Mouse (Mus musculus): ENCODE measurements around the gene Gstp2. TPM values are rescaled to one million over a fixed set of nuclear protein-coding genes. Genes with fewer than 3 reads are reported as not detected.
A peak's percentile ranks its signal among the peaks of the same experiment; 100 is the strongest.
"Not testable (repeated sequence)": the region's sequence is repeated elsewhere in the genome, so short reads cannot be mapped to it uniquely, and the experiment has no call there.

Gene Gstp2
- polyA plus RNA-seq, 1 experiment from 2014 or later = 7.3 TPM

DNA sequence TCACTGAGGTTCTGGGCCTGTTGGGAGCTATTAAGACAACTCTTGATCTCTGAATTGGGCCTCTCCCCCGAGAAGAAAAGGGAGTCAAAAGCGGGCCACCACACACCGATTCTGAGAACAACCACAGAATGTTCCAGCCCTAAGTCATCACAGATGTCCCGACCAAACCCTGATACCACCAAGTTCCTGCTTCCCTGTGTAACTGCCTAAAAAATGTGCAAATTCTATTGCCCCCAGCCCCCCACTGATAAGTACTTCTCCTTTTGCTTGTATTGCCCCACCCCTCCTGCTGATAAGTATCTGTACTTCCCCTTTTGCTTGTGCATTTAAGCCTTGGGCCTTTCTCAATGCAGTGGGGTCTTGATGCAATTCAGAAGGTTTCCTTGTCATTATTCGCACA is 1.7 kb downstream of the Gstp2 start:
- not testable (repeated sequence) for H3K9ac ChIP-seq; H3K4me2 ChIP-seq; H3K27me3 ChIP-seq (replicated peaks); ATAC-seq; H3K9me3 ChIP-seq (replicated peaks); H3K36me3 ChIP-seq; H3K4me3 ChIP-seq
- 45% methylated on average over 5 of the region's 5 CpGs for WGBS (ENCODE audit: insufficient replicate concordance)
- peaks cover 42% of the 10 kb centered on the region for H3K4me1 ChIP-seq
- peak overlapping the region; percentile 57 for H3K27ac ChIP-seq

DNA sequence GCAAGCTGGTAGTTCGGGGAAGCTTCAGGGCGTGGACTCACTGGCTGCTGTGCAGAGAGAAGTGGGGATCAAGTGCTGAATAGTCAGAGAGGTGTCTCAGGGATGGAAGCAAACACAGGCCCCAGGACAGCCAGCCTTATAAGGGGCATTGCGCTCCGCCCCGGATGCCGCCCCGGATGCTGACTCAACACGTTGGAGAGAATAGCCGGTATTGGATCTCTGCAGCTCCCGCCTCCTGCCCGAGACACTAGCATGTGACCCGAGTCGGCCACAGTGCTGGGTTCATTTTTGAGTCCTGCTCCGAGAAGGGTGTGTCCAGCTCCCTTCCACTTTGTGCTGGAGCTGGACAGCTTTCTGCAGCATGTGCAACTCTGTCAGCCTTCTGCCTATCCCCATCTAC is 3.7 kb downstream of the Gstp2 start:
- no peaks in the 10 kb centered on the region for H3K27me3 ChIP-seq (replicated peaks)
- peaks cover 50% of the 10 kb centered on the region for H3K4me1 ChIP-seq
- H3K27ac ChIP-seq = no peak overlapping the region
- H3K4me2 ChIP-seq = no peak overlapping the region
- no peaks in the 10 kb centered on the region for H3K9me3 ChIP-seq (replicated peaks)
- no peak overlapping the region for H3K9ac ChIP-seq
- H3K36me3 ChIP-seq = no peaks in the 10 kb centered on the region
- no peak for ATAC-seq
- WGBS (ENCODE audit: insufficient replicate concordance) = 67% methylated on average over 14 of the region's 14 CpGs
- no peak overlapping the region for H3K4me3 ChIP-seq

DNA sequence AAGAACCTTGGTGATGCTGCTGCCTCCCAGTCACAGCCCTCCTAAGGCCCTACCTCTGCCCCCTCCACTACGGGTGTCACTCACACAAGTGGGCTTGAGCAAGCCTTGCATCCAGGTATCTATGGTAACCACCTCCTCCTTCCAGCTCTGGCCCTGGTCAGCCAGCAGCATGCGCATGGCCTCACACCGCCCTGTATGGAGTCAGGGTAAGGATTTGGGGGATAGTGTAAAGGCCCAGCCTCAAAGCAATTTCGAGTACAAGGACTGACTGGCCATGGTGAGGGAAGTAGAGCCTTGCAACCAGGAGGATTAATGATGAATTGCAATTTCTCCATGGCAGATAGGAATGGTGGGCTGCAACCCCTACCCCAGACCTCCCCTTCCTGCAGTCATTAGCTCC is 4.3 kb downstream of the Gstp2 start:
- 73% methylated on average over 4 of the region's 4 CpGs for WGBS (ENCODE audit: insufficient replicate concordance)
- not testable (repeated sequence) for H3K9me3 ChIP-seq (replicated peaks); H3K27ac ChIP-seq; H3K4me3 ChIP-seq; H3K4me2 ChIP-seq; ATAC-seq; H3K9ac ChIP-seq; H3K36me3 ChIP-seq; H3K27me3 ChIP-seq (replicated peaks)
- H3K4me1 ChIP-seq = peaks cover 47% of the 10 kb centered on the region

DNA sequence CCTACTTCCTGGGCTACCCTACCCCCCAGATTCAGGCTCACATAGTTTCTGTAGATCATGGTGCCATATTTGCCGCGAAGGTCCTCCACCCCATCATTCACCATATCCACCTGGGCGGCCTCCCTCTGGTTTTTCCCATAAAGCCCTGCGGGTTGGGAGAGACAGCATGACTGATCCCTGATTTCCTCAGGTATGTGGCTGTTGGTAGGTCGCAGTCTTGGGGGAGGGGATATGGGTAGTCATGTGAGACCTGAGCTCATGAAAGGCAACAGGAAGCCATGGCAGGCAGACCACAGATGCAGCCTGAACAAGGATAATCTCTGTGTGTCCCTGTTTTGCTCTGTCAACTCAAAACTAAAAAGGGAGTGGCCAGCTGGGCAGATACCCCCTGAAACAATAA is 4.9 kb downstream of the Gstp2 start:
- H3K36me3 ChIP-seq; ATAC-seq; H3K27ac ChIP-seq; H3K9me3 ChIP-seq (replicated peaks); H3K9ac ChIP-seq; H3K27me3 ChIP-seq (replicated peaks); H3K4me3 ChIP-seq; H3K4me2 ChIP-seq: not testable (repeated sequence)
- peaks cover 47% of the 10 kb centered on the region for H3K4me1 ChIP-seq
- 79% methylated on average over 5 of the region's 5 CpGs for WGBS (ENCODE audit: insufficient replicate concordance)

DNA sequence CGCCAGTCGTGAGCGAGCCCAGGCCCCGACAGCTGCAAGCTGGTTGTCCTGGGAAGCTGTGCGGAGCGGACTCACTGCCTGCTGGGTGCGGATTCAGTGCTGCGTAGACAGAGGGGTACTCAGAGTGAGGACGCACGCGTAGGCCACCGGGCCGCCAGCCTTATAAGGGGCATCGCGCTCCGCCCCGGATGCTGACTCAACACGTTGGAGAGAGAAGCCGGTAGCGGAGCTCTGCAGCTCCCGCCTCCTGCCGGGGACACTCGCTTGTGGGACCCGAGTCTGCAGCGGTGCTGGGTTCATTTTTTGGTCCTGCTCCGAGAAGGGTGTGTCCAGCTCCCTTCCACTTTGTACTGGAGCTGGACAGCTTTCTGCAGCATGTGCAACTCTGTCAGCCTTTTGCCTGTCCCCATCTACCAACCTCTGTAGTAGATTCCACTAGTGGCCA is 8.0 kb downstream of the Gstp2 start, which contains the start of gene Gstp1:
TSS of gene Gstp1 (minus strand) at position 198 of the 445 bp plus-strand sequence.
- peak; percentile 82 for ATAC-seq
- H3K9ac ChIP-seq = peak within 1 kb of the TSS; percentile 76
- under 1% methylated on average over 26 of the region's 26 CpGs for WGBS (ENCODE audit: insufficient replicate concordance)
- H3K4me3 ChIP-seq = peak within 1 kb of the TSS; percentile 68
- no peaks in the 10 kb centered on the region for H3K27me3 ChIP-seq (replicated peaks)
- no peaks in the 10 kb centered on the region for H3K9me3 ChIP-seq (replicated peaks)
- H3K4me2 ChIP-seq = peak within 1 kb of the TSS; percentile 79
- peaks cover 31% of the 10 kb centered on the region for H3K4me1 ChIP-seq
- H3K27ac ChIP-seq = peak within 1 kb of the TSS; percentile 74
- H3K36me3 ChIP-seq = peaks cover 10% of the 10 kb centered on the region

DNA sequence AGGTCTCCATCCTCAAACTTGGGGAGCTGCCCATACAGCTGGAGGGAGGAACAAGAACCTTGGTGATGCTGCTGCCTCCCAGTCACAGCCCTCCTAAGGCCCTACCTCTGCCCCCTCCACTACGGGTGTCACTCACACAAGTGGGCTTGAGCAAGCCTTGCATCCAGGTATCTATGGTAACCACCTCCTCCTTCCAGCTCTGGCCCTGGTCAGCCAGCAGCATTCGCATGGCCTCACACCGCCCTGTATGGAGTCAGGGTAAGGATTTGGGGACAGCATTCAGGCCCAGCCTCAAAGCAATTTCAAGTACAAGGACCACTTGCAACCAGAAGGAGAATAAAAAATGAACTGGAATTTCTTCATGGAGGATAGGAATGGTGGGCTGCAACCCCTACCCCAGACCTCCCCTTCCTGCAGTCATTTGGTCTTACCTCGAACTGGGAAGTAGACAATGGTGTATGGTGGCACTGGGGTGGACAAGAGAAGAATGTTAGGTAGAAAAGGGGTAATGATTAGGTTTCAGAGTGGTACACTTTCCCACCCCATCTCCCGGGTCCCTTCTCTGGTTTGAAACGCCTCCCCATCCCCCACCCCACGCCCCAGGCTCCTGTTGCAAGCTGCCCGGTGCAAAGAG is 8.6 kb downstream of the Gstp2 start:
- Histone ChIP-seq H3K9ac (peak overlapping the region; percentile 76), H3K4me1 (peaks cover 30% of the 10 kb centered on the region), H3K4me2 (peak overlapping the region; percentile 79), H3K27ac (peak overlapping the region; percentile 74), H3K4me3 (peak overlapping the region; percentile 68)
- 23% methylated on average over 7 of the region's 8 CpGs for WGBS (ENCODE audit: insufficient replicate concordance)
- H3K27me3 ChIP-seq (replicated peaks); H3K9me3 ChIP-seq (replicated peaks); H3K36me3 ChIP-seq: not testable (repeated sequence)
- ATAC-seq = peak; percentile 21

DNA sequence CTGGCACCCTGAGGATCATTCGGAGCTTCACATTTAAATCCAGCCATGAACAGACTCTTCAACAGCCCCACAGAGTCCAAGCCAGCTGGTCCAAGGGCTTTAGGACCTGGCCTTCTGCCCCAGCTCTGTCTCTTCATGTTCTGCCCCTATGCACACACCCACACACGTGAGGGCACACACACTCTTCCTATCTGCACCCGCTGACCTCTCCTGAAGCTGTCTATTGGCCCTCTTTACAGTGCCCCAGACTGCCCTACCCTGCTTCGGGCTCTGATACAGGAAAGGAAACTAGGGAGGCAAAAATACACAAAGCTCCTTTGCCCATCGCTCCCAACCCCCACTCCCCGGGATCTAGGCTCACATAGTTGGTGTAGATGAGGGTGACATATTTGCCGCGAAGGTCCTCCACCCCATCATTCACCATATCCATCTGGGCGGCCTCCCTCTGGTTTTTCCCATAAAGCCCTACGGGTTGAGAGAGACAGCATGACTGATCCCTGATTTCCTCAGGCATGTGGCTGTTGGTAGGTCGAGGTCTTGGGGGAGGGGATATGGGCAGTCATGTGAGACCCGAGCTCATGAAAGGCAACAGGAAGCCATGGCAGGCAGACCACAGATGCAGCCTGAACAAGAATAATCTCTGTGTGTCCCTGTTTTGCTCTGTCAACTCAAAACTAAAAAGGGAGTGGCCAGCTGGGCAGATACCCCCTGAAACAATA is 9.3 kb downstream of the Gstp2 start:
- Histone ChIP-seq H3K4me2 (peak overlapping the region; percentile 53), H3K36me3 (peaks cover 10% of the 10 kb centered on the region), H3K27ac (peak overlapping the region; percentile 34), H3K4me1 (peaks cover 25% of the 10 kb centered on the region), H3K9me3 (replicated peaks) (no peaks in the 10 kb centered on the region), H3K27me3 (replicated peaks) (no peaks in the 10 kb centered on the region), H3K4me3 (peak overlapping the region; percentile 20), H3K9ac (peak overlapping the region; percentile 48)
- ATAC-seq = no peak
- 59% methylated on average over 12 of the region's 12 CpGs for WGBS (ENCODE audit: insufficient replicate concordance)

DNA sequence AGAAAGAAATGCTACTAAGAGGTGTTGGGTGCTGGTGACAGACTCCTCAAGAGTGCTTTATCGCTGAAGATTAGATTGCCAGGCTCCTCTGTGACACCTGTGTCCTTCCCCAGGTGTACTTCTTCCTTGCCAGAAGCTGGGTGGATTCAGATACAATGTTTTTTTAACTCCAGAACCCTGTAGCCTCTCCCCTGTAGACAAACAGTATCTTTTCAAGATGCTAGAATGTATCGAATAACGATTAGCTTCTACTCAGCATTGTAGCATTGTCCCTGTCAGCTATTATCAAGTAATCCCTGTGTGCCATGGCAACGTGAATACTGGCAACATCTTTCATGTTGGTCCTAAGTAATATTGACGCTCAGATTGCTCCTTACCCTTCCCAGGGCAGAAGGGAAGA is 12.1 kb downstream of the Gstp2 start:
- Histone ChIP-seq H3K4me2 (no peak overlapping the region), H3K4me3 (no peak overlapping the region), H3K9ac (no peak overlapping the region), H3K4me1 (peaks cover 27% of the 10 kb centered on the region), H3K9me3 (replicated peaks) (no peaks in the 10 kb centered on the region), H3K36me3 (peaks cover 10% of the 10 kb centered on the region), H3K27me3 (replicated peaks) (no peaks in the 10 kb centered on the region), H3K27ac (peak overlapping the region; percentile 41; the same call in 1 of the 2 replicates)
- ATAC-seq = no peak
- 53% methylated on average over 5 of the region's 5 CpGs for WGBS (ENCODE audit: insufficient replicate concordance)

DNA sequence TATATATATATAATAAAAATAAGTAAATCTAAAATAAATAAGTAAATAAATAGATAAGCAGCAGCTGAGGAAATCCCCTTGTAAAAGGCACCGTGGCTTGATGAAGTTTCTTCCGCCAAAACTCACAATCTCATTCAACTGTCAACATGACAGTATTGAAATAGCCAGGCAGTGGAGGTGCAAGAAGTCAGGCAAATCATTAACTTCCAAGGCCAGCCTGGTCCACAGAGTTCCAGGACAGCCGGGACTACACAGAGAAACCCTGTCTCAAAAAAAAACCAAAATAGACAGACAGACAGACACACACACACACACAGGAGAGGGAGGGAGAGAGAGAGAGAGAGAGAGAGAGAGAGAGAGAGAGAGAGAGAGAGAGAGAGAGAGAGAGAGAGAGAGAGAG is 12.5 kb downstream of the Gstp2 start:
- Histone ChIP-seq H3K27ac (peak overlapping the region; percentile 41; the same call in 1 of the 2 replicates), H3K4me3 (no peak overlapping the region), H3K27me3 (replicated peaks) (no peaks in the 10 kb centered on the region), H3K4me1 (peaks cover 24% of the 10 kb centered on the region), H3K9me3 (replicated peaks) (no peaks in the 10 kb centered on the region), H3K4me2 (no peak overlapping the region), H3K9ac (no peak overlapping the region), H3K36me3 (peaks cover 10% of the 10 kb centered on the region)
- no peak for ATAC-seq
- WGBS (ENCODE audit: insufficient replicate concordance) = 70% methylated on average over 3 of the region's 3 CpGs

DNA sequence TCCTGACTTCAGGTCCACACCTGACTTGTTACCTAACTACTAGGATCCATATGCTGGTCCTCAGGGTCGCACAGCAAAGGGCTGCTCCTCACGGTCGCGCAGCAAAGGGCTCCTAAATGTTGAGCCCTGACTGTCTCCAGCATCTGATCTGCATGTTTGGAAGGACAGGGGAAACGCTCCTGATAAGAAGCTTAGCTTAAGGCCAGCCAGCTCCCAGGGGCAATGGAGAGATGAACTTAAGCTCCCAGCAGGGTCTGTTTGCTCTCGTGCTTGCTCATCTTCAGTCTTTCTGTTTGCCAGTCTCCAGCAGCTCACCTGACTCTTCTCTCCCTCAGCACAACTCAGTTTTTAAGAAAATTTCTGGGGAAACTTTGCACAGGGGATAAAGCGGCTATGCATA is 13.2 kb downstream of the Gstp2 start:
- Histone ChIP-seq H3K9me3 (replicated peaks) (0 out of 2 replicates have a peak, but pooled peaks cover 3% of the 10 kb centered on the region), H3K4me2 (no peak overlapping the region), H3K4me1 (peaks cover 18% of the 10 kb centered on the region), H3K27ac (peak overlapping the region; percentile 55), H3K9ac (no peak overlapping the region), H3K4me3 (no peak overlapping the region), H3K27me3 (replicated peaks) (no peaks in the 10 kb centered on the region), H3K36me3 (peaks cover 10% of the 10 kb centered on the region)
- no peak for ATAC-seq
- 49% methylated on average over 7 of the region's 7 CpGs for WGBS (ENCODE audit: insufficient replicate concordance)

DNA sequence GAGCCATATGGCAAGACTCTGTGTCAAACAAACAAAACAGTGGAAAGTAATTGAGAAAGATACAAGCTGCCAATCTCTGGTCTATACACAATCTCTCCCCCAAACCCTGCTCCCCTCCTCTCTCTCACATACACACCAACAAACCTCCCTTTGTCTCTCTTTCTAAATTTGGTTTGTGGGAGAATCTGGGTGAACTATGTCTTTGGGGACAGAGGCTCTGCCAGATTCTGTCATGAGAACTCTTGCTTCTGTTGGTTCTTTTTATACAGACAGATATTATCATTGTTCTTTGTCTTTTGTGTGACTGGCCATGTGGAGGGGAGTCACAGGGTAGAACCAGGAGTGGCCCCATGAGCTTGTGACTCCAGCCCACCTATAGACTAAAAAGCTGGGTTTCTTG is 18.2 kb downstream of the Gstp2 start:
- H3K4me3 ChIP-seq = no peak overlapping the region
- no peak for ATAC-seq
- 0 out of 2 replicates have a peak, but pooled peaks cover 2% of the 10 kb centered on the region for H3K4me1 ChIP-seq
- H3K27ac ChIP-seq = no peak overlapping the region
- H3K4me2 ChIP-seq = no peak overlapping the region
- H3K9ac ChIP-seq = no peak overlapping the region
- no peaks in the 10 kb centered on the region for H3K27me3 ChIP-seq (replicated peaks)
- no peaks in the 10 kb centered on the region for H3K36me3 ChIP-seq
- peaks cover 16% of the 10 kb centered on the region for H3K9me3 ChIP-seq (replicated peaks)

DNA sequence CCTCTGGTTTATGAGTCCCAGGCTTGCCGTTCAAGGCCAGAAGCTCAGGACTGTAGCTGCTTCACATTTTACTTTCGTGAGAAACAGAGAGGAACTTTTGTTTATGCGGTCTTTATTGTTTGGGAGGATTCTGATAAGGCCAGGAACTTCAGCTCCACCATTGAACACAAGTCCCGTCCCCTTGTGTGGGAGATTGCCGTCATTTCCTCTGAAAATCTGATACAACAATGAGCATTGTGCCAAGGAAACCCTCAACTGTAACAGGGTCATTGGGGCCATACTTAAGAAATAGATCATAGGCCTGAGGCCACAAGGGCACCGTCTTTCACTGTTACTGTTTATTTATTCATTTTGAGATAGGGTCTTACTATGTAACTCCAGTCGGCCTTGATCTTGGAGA is 22.6 kb downstream of the Gstp2 start:
- WGBS (ENCODE audit: insufficient replicate concordance) = 53% methylated on average over 7 of the region's 7 CpGs
- Histone ChIP-seq H3K36me3 (no peaks in the 10 kb centered on the region), H3K27me3 (replicated peaks) (no peaks in the 10 kb centered on the region), H3K4me1 (peaks cover 15% of the 10 kb centered on the region), H3K4me3 (no peak overlapping the region), H3K9me3 (replicated peaks) (peaks cover 16% of the 10 kb centered on the region), H3K4me2 (no peak overlapping the region), H3K9ac (no peak overlapping the region), H3K27ac (no peak overlapping the region)
- ATAC-seq = no peak
